Mouse (Mus musculus) gonadal fat pad, adult 2 months (tissue): ENCODE data around the gene Vav2. TPM values are rescaled to one million over a fixed set of nuclear protein-coding genes. Genes with fewer than 3 reads are reported as not detected.
A peak's percentile ranks its signal among the peaks of the same experiment; 100 is the strongest.

Experiments used
- DNase-seq: peaks from one replicate; pipeline ENCODE4 v3.0.0-alpha.2; 2012; ENCODE audit warnings: low read depth
- polyA plus RNA-seq: library from polyadenylated mRNA; depleted of rRNA; stranded (reverse); fragments of >200 nt; gene quantifications from 2 replicates; pipeline ENCODE4 v1.2.3, GENCODE M21; 2012; rRNA removed

Vav2 gene
- polyA plus RNA-seq, 1 experiment, result 32.0 TPM

GRCm38 (mm10) chr2:27265819-27266218, 161.0 kb downstream of the Vav2 start:
- DNase-seq, result no peak

GRCm38 (mm10) chr2:27262984-27263383, 163.8 kb downstream of the Vav2 start:
- no peak for DNase-seq

GRCm38 (mm10) chr2:27251434-27251833, 175.4 kb downstream of the Vav2 start:
- no peak for DNase-seq

GRCm38 (mm10) chr2:27248211-27248610, 178.6 kb downstream of the Vav2 start, which contains the start of gene Sardh:
Sardh (minus strand) TSS chr2:27248337.
- DNase-seq, result no peak

- no peak for DNase-seq
Observed at GRCm38 (mm10) chr2:27247487-27247863, 179.4 kb downstream of the Vav2 start.

- peak; percentile 87 for DNase-seq
Observed at GRCm38 (mm10) chr2:27246712-27247486, 179.9 kb downstream of the Vav2 start.

GRCm38 (mm10) chr2:27245947-27246346, 180.9 kb downstream of the Vav2 start:
- peak; percentile 68 for DNase-seq

- DNase-seq, result no peak
Observed at GRCm38 (mm10) chr2:27237342-27237741, 189.5 kb downstream of the Vav2 start.

- DNase-seq, result no peak
Observed at GRCm38 (mm10) chr2:27235729-27236128, 191.1 kb downstream of the Vav2 start.

- no peak for DNase-seq
Observed at GRCm38 (mm10) chr2:27232376-27232775, 194.5 kb downstream of the Vav2 start.

- DNase-seq, result no peak
Observed at GRCm38 (mm10) chr2:27229481-27230105, 197.2 kb downstream of the Vav2 start.

GRCm38 (mm10) chr2:27228809-27229480, 197.9 kb downstream of the Vav2 start:
- DNase-seq, result no peak

- DNase-seq, result no peak
Observed at GRCm38 (mm10) chr2:27226572-27226971, 200.3 kb downstream of the Vav2 start.

GRCm38 (mm10) chr2:27223012-27223421, 203.8 kb downstream of the Vav2 start:
- DNase-seq, result no peak

GRCm38 (mm10) chr2:27218569-27218968, 208.3 kb downstream of the Vav2 start:
- no peak for DNase-seq

- peak; percentile 90 for DNase-seq
Observed at GRCm38 (mm10) chr2:27218121-27218544, 208.7 kb downstream of the Vav2 start.

GRCm38 (mm10) chr2:27215537-27215936, 211.3 kb downstream of the Vav2 start:
- DNase-seq, result no peak

Other genes with a start within 250 kb of the Vav2 start
- 27.3 and 33.2 TPM in 2 replicates for gene Sardh, start 178.7 kb downstream of the Vav2 start, polyA plus RNA-seq
- gene Brd3os, start 15.3 kb upstream of the Vav2 start, polyA plus RNA-seq, result 12.4 and 15.2 TPM in 2 replicates
- gene Brd3, start 80.6 kb upstream of the Vav2 start, polyA plus RNA-seq, result 20.0 and 25.3 TPM in 2 replicates
- gene Wdr5, start 88.1 kb upstream of the Vav2 start, polyA plus RNA-seq, result 22.5 and 23.1 TPM in 2 replicates
- gene Rxra, start 249.4 kb upstream of the Vav2 start, polyA plus RNA-seq, result 80.6 and 82.3 TPM in 2 replicates